Mouse (Mus musculus) kidney, embryonic 14.5 days (tissue): ENCODE results near the gene Gm26992. TPM values are rescaled to one million over a fixed set of nuclear protein-coding genes. Genes with fewer than 3 reads are reported as not detected.

ENCODE experiments used
- ATAC-seq: fragments of 200-750 bp; cut with Nextera tagmentation; 2 replicates; pipeline ENCODE4 v1.8.0; 2017; ENCODE audit warnings: moderate number of reproducible peaks, mild to moderate bottlenecking, moderate TSS enrichment, moderate library complexity; ENCODE audit not compliant: low FRiP score, low TSS enrichment
- H3K27ac ChIP-seq: fragments of 300-500 bp; sonication (generic); 2 replicates; pipeline ENCODE4 v1.5.1; 2014; ENCODE audit warnings: low read depth, mild to moderate bottlenecking, low read length, moderate library complexity, mixed read lengths
- H3K27me3 ChIP-seq: fragments of 300-500 bp; sonication (generic); 2 replicates; pipeline ENCODE4 v1.6.1; 2014; ENCODE audit warnings: mild to moderate bottlenecking, low read length; ENCODE audit not compliant: control insufficient read depth, insufficient read depth
- H3K36me3 ChIP-seq: fragments of 300-500 bp; sonication (generic); 2 replicates; pipeline ENCODE4 v1.6.1; 2014; ENCODE audit warnings: low read length, mixed read lengths; ENCODE audit not compliant: control insufficient read depth, insufficient read depth
- H3K4me1 ChIP-seq: fragments of 300-500 bp; sonication (generic); 2 replicates; pipeline ENCODE4 v1.6.1; 2014; ENCODE audit warnings: low read length, mixed read lengths; ENCODE audit not compliant: control insufficient read depth, insufficient read depth
- H3K4me2 ChIP-seq: fragments of 300-500 bp; sonication (generic); replicated peaks from 2 replicates; pipeline ENCODE4 v1.6.1; 2014; ENCODE audit warnings: low read depth, mild to moderate bottlenecking, low read length
- H3K4me3 ChIP-seq: fragments of 300-500 bp; sonication (generic); 2 replicates; pipeline ENCODE4 v1.5.1; 2014; ENCODE audit warnings: mild to moderate bottlenecking, low read length
- H3K9ac ChIP-seq: fragments of 300-500 bp; sonication (generic); 2 replicates; pipeline ENCODE4 v1.6.1; 2014; ENCODE audit warnings: low read depth, mild to moderate bottlenecking, low read length, moderate library complexity
- H3K9me3 ChIP-seq: fragments of 300-500 bp; sonication (generic); 2 replicates; pipeline ENCODE4 v1.6.1; 2016; ENCODE audit warnings: low read length; ENCODE audit not compliant: control insufficient read depth
- WGBS: fragments of 180-500 bp; shearing (Covaris S2); extraction: QIAGEN DNeasy Blood & Tissue Kit; methylation state at CpG from one replicate; pipeline ENCODE4 v1.1.7; 2014; 5-methylcytosine and 5-hydroxymethylcytosine counted together
- polyA plus RNA-seq: library from polyadenylated mRNA; unstranded; fragments of >200 nt; fragmentation: Nextera tagmentation; extraction: Ambion mirVana; gene quantifications from 2 replicates; pipeline ENCODE4 v1.2.1, GENCODE M21; 2014

Gene Gm26992
- polyA plus RNA-seq, 1 experiment from 2014 or later: not detected

- no peak overlapping the region for H3K27ac ChIP-seq
- no peak overlapping the region for H3K4me2 ChIP-seq
- 79% methylated on average over 3 of the region's 3 CpGs for WGBS
- no peaks in the 10 kb centered on the region for H3K9me3 ChIP-seq
- ATAC-seq: no peak
- no peaks in the 10 kb centered on the region for H3K36me3 ChIP-seq
- H3K4me1 ChIP-seq: no peaks in the 10 kb centered on the region
- no peak overlapping the region for H3K9ac ChIP-seq
- H3K27me3 ChIP-seq: no peaks in the 10 kb centered on the region
- no peak overlapping the region for H3K4me3 ChIP-seq
Measured at GRCm38 (mm10) chrX:103472346-103472745, 50.5 kb downstream of the Gm26992 start.

DNA sequence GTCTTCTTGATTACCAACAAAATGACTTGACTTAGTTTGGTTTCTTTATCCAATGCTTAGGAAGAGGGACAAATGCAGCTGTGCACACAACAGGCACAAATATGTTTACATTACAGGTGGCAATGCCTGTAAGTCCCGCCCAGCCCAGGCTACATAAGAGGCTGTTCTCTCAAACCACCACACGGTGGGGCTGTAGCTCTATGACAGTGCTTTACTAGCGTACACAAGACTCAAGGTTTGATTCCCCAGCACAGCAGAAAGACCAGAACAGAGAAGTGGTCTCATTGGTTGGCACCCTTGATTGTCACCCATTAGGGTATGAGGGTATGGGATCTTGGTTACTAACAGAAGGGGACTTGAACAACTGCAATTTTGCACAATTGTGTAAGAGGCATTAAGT lies 55.7 kb downstream of the Gm26992 start:
- H3K27ac ChIP-seq: no peak overlapping the region
- no peaks in the 10 kb centered on the region for H3K36me3 ChIP-seq
- H3K27me3 ChIP-seq: no peaks in the 10 kb centered on the region
- no peaks in the 10 kb centered on the region for H3K4me1 ChIP-seq
- no peak overlapping the region for H3K9ac ChIP-seq
- H3K9me3 ChIP-seq: no peaks in the 10 kb centered on the region
- ATAC-seq: peak; percentile 62; the same call in 1 of the 2 replicates
- WGBS: 15% methylated on average over 3 of the region's 3 CpGs
- no peak overlapping the region for H3K4me3 ChIP-seq
- H3K4me2 ChIP-seq: no peak overlapping the region

GRCm38 (mm10) chrX:103481243-103482096 lies 59.7 kb downstream of the Gm26992 start:
- WGBS: 62% methylated on average over 32 of the region's 32 CpGs

DNA sequence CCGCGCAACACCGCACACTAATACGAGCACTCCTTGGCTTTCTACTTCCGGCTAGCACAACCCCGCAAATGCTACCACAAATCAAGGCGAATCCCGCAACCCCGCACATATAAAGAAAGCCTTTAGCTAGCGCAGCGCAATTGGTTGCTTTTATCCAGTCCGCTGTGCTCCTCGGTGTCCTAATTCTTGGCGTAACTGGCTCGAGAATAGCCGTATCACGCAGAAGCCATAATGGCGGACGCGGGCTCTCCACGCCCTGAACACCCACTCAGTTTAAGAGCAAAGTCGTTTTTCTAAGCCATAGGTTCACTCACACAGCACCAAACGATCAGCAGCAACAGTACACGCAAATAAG lies 60.3 kb downstream of the Gm26992 start:
- Histone ChIP-seq H3K4me2 (no peak overlapping the region), H3K27me3 (no peaks in the 10 kb centered on the region), H3K9ac (peak overlapping the region; percentile 53; the same call in 1 of the 2 replicates), H3K36me3 (no peaks in the 10 kb centered on the region), H3K9me3 (no peaks in the 10 kb centered on the region), H3K4me1 (no peaks in the 10 kb centered on the region), H3K4me3 (peak overlapping the region; percentile 36), H3K27ac (peak overlapping the region; percentile 37)
- ATAC-seq: no peak
- 60% methylated on average over 24 of the region's 24 CpGs for WGBS

More at GRCm38 (mm10) chrX:103481243-103482096, 59.7 kb downstream of the Gm26992 start:
- no peaks in the 10 kb centered on the region for H3K36me3 ChIP-seq
- H3K9me3 ChIP-seq: no peaks in the 10 kb centered on the region
- ATAC-seq: peak; percentile 74
- no peaks in the 10 kb centered on the region for H3K27me3 ChIP-seq
- peak overlapping the region; percentile 36 for H3K4me3 ChIP-seq
- peak overlapping the region; percentile 37 for H3K27ac ChIP-seq
- peak overlapping the region; percentile 53; the same call in 1 of the 2 replicates for H3K9ac ChIP-seq
- no peaks in the 10 kb centered on the region for H3K4me1 ChIP-seq
- no peak overlapping the region for H3K4me2 ChIP-seq

- H3K9ac ChIP-seq: peak overlapping the region; percentile 23; the same call in 1 of the 2 replicates
- H3K27ac ChIP-seq: no peak overlapping the region
- no peaks in the 10 kb centered on the region for H3K4me1 ChIP-seq
- no peaks in the 10 kb centered on the region for H3K36me3 ChIP-seq
- 59% methylated on average over 17 of the region's 17 CpGs for WGBS
- H3K9me3 ChIP-seq: no peaks in the 10 kb centered on the region
- H3K4me2 ChIP-seq: no peak overlapping the region; the same call in 1 of the 2 replicates
- peak overlapping the region; percentile 36; the same call in 1 of the 2 replicates for H3K4me3 ChIP-seq
- no peaks in the 10 kb centered on the region for H3K27me3 ChIP-seq
- ATAC-seq: no peak
Measured at GRCm38 (mm10) chrX:103483047-103483446, 61.2 kb downstream of the Gm26992 start.

- no peaks in the 10 kb centered on the region for H3K4me1 ChIP-seq
- no peak overlapping the region for H3K27ac ChIP-seq
- no peak overlapping the region for H3K4me3 ChIP-seq
- no peaks in the 10 kb centered on the region for H3K27me3 ChIP-seq
- no peak overlapping the region for H3K9ac ChIP-seq
- WGBS: 39% methylated on average over 2 of the region's 2 CpGs
- no peaks in the 10 kb centered on the region for H3K36me3 ChIP-seq
- no peak overlapping the region for H3K4me2 ChIP-seq
- ATAC-seq: no peak
- no peaks in the 10 kb centered on the region for H3K9me3 ChIP-seq
Measured at GRCm38 (mm10) chrX:103484050-103484449, 62.2 kb downstream of the Gm26992 start.

- Histone ChIP-seq H3K9me3 (no peaks in the 10 kb centered on the region), H3K9ac (no peak overlapping the region), H3K36me3 (no peaks in the 10 kb centered on the region), H3K27me3 (no peaks in the 10 kb centered on the region), H3K4me3 (no peak overlapping the region), H3K4me1 (0 out of 2 replicates have a peak, but pooled peaks cover 4% of the 10 kb centered on the region), H3K27ac (no peak overlapping the region), H3K4me2 (no peak overlapping the region)
- 62% methylated on average over 2 of the region's 2 CpGs for WGBS
- ATAC-seq: no peak
Measured at GRCm38 (mm10) chrX:103490853-103491252, 69.0 kb downstream of the Gm26992 start.

DNA sequence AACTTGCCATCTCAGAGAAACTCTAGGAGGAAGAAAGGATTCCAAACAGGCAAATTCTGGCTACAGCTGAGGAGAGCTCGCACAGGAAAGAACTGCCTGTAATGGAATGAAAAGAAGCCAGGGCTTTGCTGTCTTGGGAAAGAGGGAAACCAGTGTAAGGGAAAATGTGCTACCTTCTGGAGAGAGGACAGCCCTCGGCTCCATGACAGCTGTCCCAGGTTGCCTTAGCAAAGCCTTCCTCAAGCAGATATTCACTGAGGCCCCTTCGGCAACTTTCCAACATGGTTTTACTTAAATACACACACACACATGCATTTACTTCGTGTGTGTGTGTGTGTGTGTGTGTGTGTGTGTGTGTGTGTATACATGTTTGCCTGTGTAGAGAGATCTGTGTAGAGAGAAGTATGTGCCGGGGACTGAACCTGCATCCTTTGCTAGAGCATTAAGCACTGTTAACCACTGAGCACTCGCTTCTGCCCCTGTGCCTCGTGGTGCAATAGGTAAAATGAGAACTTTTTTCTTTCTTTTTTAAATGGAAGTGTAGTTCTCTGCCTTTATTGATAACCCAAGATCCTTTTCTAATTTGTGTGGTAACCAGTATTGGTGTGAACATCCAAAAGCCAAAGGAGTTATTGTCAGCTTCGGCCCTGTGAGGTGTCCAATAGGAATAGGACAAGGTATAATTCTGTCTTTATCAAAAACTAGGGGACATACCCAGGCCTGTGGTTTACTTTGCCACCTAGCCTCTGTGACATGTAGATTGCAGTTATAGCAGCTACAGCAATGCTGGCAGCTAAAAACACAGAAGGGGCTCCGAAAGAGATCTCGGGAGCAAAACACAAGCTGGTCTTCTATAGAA lies 70.8 kb downstream of the Gm26992 start:
- 0 out of 2 replicates have a peak, but pooled peaks cover 4% of the 10 kb centered on the region for H3K4me1 ChIP-seq
- no peaks in the 10 kb centered on the region for H3K9me3 ChIP-seq
- H3K27me3 ChIP-seq: no peaks in the 10 kb centered on the region
- no peaks in the 10 kb centered on the region for H3K36me3 ChIP-seq
- H3K9ac ChIP-seq: peak overlapping the region; percentile 69; the same call in 1 of the 2 replicates
- H3K27ac ChIP-seq: peak overlapping the region; percentile 89
- H3K4me2 ChIP-seq: peak overlapping the region; percentile 44
- ATAC-seq: peak; percentile 26
- peak overlapping the region; percentile 54 for H3K4me3 ChIP-seq
- WGBS: 47% methylated on average over 10 of the region's 10 CpGs
